Mouse (Mus musculus): ENCODE results near the gene Samd14. TPM values are rescaled to one million over a fixed set of nuclear protein-coding genes. Genes with fewer than 3 reads are reported as not detected.

Gene Samd14
- polyA plus RNA-seq, 1 experiment from 2014 or later = 24.5 TPM

GRCm38 (mm10) chr11:95001058-95001457 is 8.6 kb upstream of the Samd14 start:
- 2% methylated on average over 8 of the region's 8 CpGs for whole genome bisulfite sequencing
- H3K36me3 ChIP-seq (ENCODE audit: insufficient read depth) = peaks cover 98% of the 10 kb centered on the region
- no peak overlapping the region for H3K4me2 ChIP-seq
- H3K4me3 ChIP-seq (ENCODE audit: low read depth, low read length) = no peak overlapping the region
- no peaks in the 10 kb centered on the region for H3K27me3 ChIP-seq (ENCODE audit: insufficient read depth, low read length)
- peak overlapping the region; percentile 59; the same call in 1 of the 2 replicates for H3K27ac ChIP-seq (ENCODE audit: low read depth)
- 0 out of 2 replicates have a peak, but pooled peaks cover 2% of the 10 kb centered on the region for H3K4me1 ChIP-seq (ENCODE audit: insufficient read depth)
- no peak overlapping the region for H3K9ac ChIP-seq
- H3K9me3 ChIP-seq (ENCODE audit: low read depth, low read length) = no peaks in the 10 kb centered on the region
- peak; percentile 69; the same call in 1 of the 2 replicates for ATAC-seq (ENCODE audit: insufficient read depth)
- TF ChIP-seq CTCF (IDR thresholded peaks at IDR 0.05; ENCODE audit: low read depth) = peak; percentile 95
- peak; percentile 87 for DNase-seq

DNA sequence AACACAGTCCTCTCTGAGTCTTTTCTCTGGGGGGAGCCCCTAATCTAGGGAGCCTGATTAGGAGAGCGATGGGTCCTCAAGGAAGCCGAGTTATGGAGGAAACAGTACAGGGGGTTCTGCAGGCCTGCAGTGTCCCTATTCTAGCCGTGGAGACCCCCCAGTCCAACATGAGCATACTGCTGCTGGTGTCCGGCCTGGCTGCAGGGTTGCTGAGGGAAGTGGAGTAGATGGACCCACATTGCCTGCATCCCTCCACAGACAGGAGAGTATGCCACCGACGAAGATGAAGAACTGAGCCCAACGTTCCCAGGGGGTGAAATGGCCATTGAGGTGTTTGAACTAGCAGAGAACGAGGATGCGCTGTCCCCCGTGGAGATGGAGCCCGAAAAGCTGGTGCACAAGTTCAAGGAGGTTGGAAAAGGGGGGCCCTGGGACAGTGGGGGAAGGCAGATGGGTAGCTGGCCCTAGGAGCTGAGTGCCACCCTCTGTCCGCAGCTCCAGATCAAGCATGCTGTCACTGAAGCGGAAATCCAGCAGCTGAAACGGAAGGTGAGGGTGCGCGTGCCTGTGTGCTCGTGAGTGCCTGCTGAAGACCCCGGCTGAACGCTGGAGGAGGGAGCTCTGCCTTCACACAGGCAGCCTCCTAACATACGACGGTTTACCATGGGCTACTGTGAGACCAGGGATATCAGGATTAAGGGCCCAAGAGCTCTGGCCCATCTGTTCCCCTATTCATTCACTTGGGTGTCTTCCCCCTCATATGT is 7.9 kb upstream of the Samd14 start:
- no peak for TF ChIP-seq CTCF (IDR thresholded peaks at IDR 0.05; ENCODE audit: low read depth)
- H3K27ac ChIP-seq (ENCODE audit: low read depth) = no peak overlapping the region
- H3K4me3 ChIP-seq (ENCODE audit: low read depth, low read length) = no peak overlapping the region
- DNase-seq (no peak), ATAC-seq (ENCODE audit: insufficient read depth) (no peak)
- 90% methylated on average over 21 of the region's 21 CpGs for WGBS
- no peak overlapping the region for H3K4me2 ChIP-seq
- no peaks in the 10 kb centered on the region for H3K27me3 ChIP-seq (ENCODE audit: insufficient read depth, low read length)
- H3K36me3 ChIP-seq (ENCODE audit: insufficient read depth) = peaks cover 91% of the 10 kb centered on the region
- H3K9ac ChIP-seq = no peak overlapping the region
- H3K4me1 ChIP-seq (ENCODE audit: insufficient read depth) = 0 out of 2 replicates have a peak, but pooled peaks cover 4% of the 10 kb centered on the region
- H3K9me3 ChIP-seq (ENCODE audit: low read depth, low read length) = no peaks in the 10 kb centered on the region

DNA sequence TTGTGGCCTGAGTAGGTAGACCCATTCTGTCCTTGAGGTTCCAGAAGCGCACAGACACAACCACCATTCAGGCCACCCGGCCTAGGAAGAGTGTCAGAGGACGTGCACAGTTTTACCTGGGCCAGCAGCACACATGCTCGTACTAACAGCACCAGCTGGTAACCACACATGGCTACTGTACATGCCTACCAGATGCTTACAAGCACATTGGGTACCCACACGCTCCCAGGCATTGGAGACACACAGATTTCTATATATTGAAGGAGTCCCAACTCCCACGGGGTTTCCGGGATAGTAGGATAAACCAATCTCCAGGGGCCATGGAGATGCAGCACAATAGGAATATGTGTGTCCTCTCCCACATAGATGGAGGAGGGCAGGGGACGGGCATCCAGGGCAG is 7.0 kb upstream of the Samd14 start:
- ATAC-seq (ENCODE audit: insufficient read depth) = no peak
- Histone ChIP-seq H3K4me3 (ENCODE audit: low read depth, low read length) (no peak overlapping the region), H3K27ac (ENCODE audit: low read depth) (no peak overlapping the region), H3K9me3 (ENCODE audit: low read depth, low read length) (no peaks in the 10 kb centered on the region), H3K4me2 (no peak overlapping the region), H3K36me3 (ENCODE audit: insufficient read depth) (peaks cover 82% of the 10 kb centered on the region), H3K9ac (no peak overlapping the region), H3K4me1 (ENCODE audit: insufficient read depth) (0 out of 2 replicates have a peak, but pooled peaks cover 4% of the 10 kb centered on the region), H3K27me3 (ENCODE audit: insufficient read depth, low read length) (no peaks in the 10 kb centered on the region)
- DNase-seq = no peak
- 94% methylated on average over 8 of the region's 8 CpGs for whole genome bisulfite sequencing
- TF ChIP-seq CTCF (IDR thresholded peaks at IDR 0.05; ENCODE audit: low read depth) = no peak

- WGBS = 75% methylated on average over 12 of the region's 12 CpGs
- Histone ChIP-seq H3K4me2 (no peak overlapping the region), H3K27ac (ENCODE audit: low read depth) (no peak overlapping the region)
These were observed 5.3 kb upstream of the Samd14 start for GRCm38 (mm10) chr11:95004136-95004936.

GRCm38 (mm10) chr11:95004937-95005198 is 4.8 kb upstream of the Samd14 start:
- H3K27ac ChIP-seq (ENCODE audit: low read depth) = no peak overlapping the region

More at GRCm38 (mm10) chr11:95004136-95004936, 5.3 kb upstream of the Samd14 start:
- Histone ChIP-seq H3K4me1 (ENCODE audit: insufficient read depth) (peaks cover 16% of the 10 kb centered on the region; the same call in 1 of the 2 replicates), H3K36me3 (ENCODE audit: insufficient read depth) (peaks cover 66% of the 10 kb centered on the region), H3K4me3 (ENCODE audit: low read depth, low read length) (no peak overlapping the region), H3K9me3 (ENCODE audit: low read depth, low read length) (no peaks in the 10 kb centered on the region), H3K9ac (no peak overlapping the region), H3K27me3 (ENCODE audit: insufficient read depth, low read length) (no peaks in the 10 kb centered on the region)
- TF ChIP-seq CTCF (IDR thresholded peaks at IDR 0.05; ENCODE audit: low read depth) = no peak
- ATAC-seq (ENCODE audit: insufficient read depth) = no peak
- no peak for DNase-seq

GRCm38 (mm10) chr11:95006038-95006437 is 3.6 kb upstream of the Samd14 start:
- H3K27me3 ChIP-seq (ENCODE audit: insufficient read depth, low read length) = no peaks in the 10 kb centered on the region
- 40% methylated on average over 4 of the region's 4 CpGs for whole genome bisulfite sequencing
- H3K4me2 ChIP-seq = peak overlapping the region; percentile 76
- peak overlapping the region; percentile 39; the same call in 1 of the 2 replicates for H3K4me3 ChIP-seq (ENCODE audit: low read depth, low read length)
- peaks cover 16% of the 10 kb centered on the region; the same call in 1 of the 2 replicates for H3K4me1 ChIP-seq (ENCODE audit: insufficient read depth)
- peaks cover 49% of the 10 kb centered on the region for H3K36me3 ChIP-seq (ENCODE audit: insufficient read depth)
- peak overlapping the region; percentile 53; the same call in 1 of the 2 replicates for H3K9ac ChIP-seq
- TF ChIP-seq CTCF (IDR thresholded peaks at IDR 0.05; ENCODE audit: low read depth) = no peak
- DNase-seq = peak; percentile 30
- no peaks in the 10 kb centered on the region for H3K9me3 ChIP-seq (ENCODE audit: low read depth, low read length)
- ATAC-seq (ENCODE audit: insufficient read depth) = no peak
- H3K27ac ChIP-seq (ENCODE audit: low read depth) = peak overlapping the region; percentile 71

More at GRCm38 (mm10) chr11:95004937-95005198, 4.8 kb upstream of the Samd14 start:
- Histone ChIP-seq H3K4me3 (ENCODE audit: low read depth, low read length) (no peak overlapping the region), H3K9ac (no peak overlapping the region), H3K9me3 (ENCODE audit: low read depth, low read length) (no peaks in the 10 kb centered on the region), H3K4me1 (ENCODE audit: insufficient read depth) (peaks cover 16% of the 10 kb centered on the region; the same call in 1 of the 2 replicates), H3K27me3 (ENCODE audit: insufficient read depth, low read length) (no peaks in the 10 kb centered on the region), H3K4me2 (no peak overlapping the region), H3K36me3 (ENCODE audit: insufficient read depth) (peaks cover 61% of the 10 kb centered on the region)
- 58% methylated on average over 6 of the region's 6 CpGs for WGBS
- no peak for DNase-seq
- ATAC-seq (ENCODE audit: insufficient read depth) = no peak
- TF ChIP-seq CTCF (IDR thresholded peaks at IDR 0.05; ENCODE audit: low read depth) = no peak
